Mouse (Mus musculus): ENCODE data around the gene Evi5l.
"Not testable (repeated sequence)": the region's sequence is repeated elsewhere in the genome, so short reads cannot be mapped to it uniquely, and the experiment has no call there.

Gene Evi5l

GRCm38 (mm10) chr8:4239193-4239890 lies 73.0 kb downstream of the Evi5l start:
- DNase-seq (ENCODE audit: low spot score), result no peak

- no peak for DNase-seq (ENCODE audit: low spot score)
These were observed 78.7 kb downstream of the Evi5l start for GRCm38 (mm10) chr8:4245061-4245460.

- DNase-seq (ENCODE audit: low spot score), result no peak
These were observed 79.4 kb downstream of the Evi5l start for GRCm38 (mm10) chr8:4245737-4246136.

GRCm38 (mm10) chr8:4247241-4247640 lies 80.9 kb downstream of the Evi5l start:
- DNase-seq (ENCODE audit: low spot score), result no peak

DNA sequence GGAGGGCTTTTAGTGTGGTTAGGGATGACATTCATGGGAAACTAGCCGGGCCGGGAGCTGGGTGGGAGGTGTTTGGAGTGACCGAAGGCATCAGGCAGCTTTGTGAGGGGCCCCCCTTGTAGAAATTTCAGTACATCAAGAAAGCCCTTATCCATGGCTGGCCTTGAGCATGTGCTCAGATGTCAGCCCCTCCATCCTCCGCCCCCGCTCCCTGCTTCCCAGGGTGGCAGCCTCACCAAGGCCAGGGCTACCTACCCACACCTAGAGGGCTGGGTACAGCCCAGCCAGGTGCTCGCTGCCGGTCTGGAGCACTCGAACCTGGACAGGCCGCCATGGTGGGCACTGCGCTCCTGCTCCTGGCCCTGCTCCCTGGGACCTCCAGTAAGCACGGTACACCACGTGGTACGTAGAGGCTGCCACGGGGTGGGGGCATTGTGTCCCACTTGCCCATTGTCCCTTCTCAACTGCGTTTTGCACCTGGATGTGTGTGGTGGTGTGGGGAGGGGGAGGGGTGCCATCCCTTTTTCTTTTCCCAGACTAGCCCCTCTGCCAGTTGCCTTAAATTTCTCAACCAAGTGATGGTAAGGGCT lies 81.7 kb downstream of the Evi5l start, which contains the start of gene Tgfbr3l:
Gene Tgfbr3l (plus strand): TSS at position 264 of the 590 bp plus-strand sequence.
- DNase-seq (ENCODE audit: low spot score), result no peak

DNA sequence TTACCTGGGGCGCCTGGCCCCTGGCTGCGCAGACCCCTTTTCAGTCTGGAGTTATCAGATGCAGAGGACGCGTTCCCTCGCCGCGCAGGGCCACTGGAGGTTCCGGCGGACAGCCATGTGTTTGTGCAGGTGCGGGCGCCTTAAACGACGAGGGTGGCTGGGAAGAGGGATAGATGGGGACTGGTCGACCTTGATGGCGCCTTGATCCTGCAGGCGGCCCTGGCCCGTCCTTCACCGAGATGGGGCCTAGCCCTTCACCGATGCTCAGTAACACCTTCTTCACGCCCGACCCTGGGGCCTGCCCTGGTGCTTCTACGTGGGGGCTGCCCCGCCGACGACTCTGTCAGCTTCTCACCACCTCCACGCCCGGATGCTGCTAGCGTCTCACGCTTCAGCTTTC lies 82.8 kb downstream of the Evi5l start:
- DNase-seq (ENCODE audit: low spot score), result no peak

GRCm38 (mm10) chr8:4250306-4250970 lies 84.1 kb downstream of the Evi5l start:
- DNase-seq (ENCODE audit: low spot score), result peak; percentile 70

GRCm38 (mm10) chr8:4252116-4252760 lies 85.9 kb downstream of the Evi5l start:
- no peak for DNase-seq (ENCODE audit: low spot score)

DNA sequence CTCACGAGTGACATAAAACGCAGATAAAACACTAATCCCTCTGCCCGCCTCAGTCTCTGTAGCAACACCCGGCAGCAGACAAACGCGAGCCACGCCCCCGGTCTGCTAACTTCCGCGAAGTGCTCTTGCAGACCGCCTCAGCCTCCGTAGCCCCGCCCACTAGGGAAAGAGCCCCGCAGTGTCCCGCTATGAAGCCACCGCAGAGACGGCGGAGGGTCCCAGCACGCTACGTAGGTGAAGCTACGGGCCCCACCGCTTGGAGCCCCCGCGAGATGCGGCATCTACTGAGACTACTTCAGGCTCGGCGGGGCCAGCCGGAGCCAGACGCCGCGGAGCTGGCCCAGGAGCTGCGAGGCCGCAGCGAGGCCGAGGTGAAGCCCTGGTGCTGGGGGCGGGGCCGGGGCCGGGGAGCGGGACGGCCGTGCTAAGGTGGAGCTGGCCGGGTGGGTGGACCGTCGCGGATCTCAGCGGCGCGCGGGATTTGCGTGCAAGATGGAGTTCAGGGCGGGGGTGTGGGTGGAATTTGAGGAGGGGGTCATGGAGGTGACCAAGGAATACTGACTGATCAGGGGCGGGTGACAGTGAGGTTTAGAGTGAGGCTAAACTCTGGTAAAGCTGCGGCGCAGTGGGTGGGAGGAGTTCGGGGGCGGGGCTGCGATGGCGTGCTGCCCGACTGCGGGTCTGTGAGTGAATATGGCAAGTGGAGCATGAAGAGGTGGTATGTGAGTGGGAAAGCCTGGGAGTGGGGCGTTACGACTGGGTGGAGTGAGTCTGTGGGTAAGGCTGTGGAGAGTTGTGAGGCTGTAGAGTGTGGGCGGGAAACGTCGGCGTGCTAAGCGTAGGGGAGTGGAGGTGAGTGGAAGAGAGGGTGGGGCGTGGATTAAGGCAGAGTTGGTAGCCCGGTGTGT lies 86.8 kb downstream of the Evi5l start, which contains the start of gene Snapc2:
Gene Snapc2 (plus strand): TSS at position 147 of the 908 bp plus-strand sequence.
- DNase-seq (ENCODE audit: low spot score), result peak; percentile 90

GRCm38 (mm10) chr8:4254001-4254400 lies 87.6 kb downstream of the Evi5l start:
- DNase-seq (ENCODE audit: low spot score), result no peak

GRCm38 (mm10) chr8:4255471-4255870 lies 89.1 kb downstream of the Evi5l start:
- not testable (repeated sequence) for DNase-seq (ENCODE audit: low spot score)

GRCm38 (mm10) chr8:4256911-4257310 lies 90.5 kb downstream of the Evi5l start:
- DNase-seq (ENCODE audit: low spot score), result peak; percentile 81

- no peak for DNase-seq (ENCODE audit: low spot score)
These were observed 91.0 kb downstream of the Evi5l start for GRCm38 (mm10) chr8:4257350-4257749.

- no peak for DNase-seq (ENCODE audit: low spot score)
These were observed 91.9 kb downstream of the Evi5l start for GRCm38 (mm10) chr8:4258233-4258632.

DNA sequence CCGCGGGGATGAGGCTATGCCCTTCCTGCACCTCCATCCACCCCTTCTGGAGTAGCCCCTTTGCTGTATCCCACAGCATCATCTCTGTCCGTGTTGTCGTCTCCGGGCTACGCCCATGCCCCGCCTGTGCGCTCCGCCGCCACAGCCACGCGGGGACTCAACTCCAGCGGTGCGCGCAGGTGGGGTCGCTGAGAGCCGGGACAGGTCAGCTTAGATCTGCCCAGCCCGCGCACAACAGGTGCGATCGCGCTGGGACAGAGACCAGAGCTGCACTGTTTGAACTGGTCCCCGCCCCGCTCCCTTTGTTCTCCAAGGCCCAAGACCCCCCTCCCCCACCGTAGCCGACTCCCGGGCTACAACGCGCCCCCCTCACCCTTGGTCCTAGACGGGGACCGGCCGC lies 92.3 kb downstream of the Evi5l start:
- no peak for DNase-seq (ENCODE audit: low spot score)

DNA sequence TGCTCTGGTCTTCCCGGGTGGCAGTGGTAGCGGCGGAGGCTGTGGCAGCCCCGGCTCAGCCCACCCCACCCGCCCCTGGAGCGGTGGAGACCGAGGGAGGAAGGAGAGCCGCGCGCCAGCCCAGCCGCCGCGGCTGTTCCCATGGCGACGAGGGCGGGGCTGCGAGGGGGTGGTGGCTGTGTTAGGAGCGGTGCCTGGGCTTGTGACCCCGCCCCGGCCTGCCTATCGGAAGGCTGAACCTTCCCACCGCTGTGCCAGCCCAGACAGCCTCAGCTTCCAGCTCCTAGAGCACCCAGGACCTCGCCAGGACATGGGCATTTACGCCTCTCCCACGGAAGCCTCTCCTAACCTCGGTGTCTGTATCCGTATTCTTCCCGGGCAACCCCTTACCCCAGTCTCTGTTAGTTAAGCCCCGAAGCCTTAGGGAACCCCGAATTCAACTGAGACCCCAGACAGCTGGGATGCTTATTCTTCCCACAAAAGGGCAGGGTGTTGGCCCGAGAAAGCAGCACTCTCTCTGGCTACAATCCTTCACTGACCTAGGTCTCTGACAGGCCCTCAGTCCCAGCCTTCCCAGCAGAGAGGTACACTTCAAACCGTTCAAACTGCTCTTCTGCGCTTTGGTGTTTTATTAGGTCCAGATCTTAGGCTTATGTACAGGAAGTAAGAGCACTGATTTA lies 92.9 kb downstream of the Evi5l start, which contains the start of gene Ctxn1:
Gene Ctxn1 (minus strand): TSS at position 150 of the 680 bp plus-strand sequence.
- DNase-seq (ENCODE audit: low spot score), result peak; percentile 90

DNA sequence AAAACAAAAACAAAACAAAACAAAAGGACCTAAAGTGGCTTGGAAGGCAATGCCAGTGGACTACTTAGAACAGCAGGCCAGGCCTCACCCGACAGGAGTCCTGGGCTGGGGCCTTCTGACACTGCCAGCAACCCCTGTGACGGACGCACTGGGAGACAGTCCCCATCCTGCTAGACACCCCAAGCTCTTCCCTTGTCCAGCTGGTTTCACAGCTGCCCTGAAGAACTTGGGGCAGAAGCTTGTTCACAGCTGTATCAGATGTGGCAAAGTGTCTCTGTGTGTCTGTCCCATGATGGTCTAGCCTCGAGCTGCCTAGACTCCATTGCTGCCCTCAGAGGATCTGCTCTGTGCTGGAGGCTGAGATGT lies 93.4 kb downstream of the Evi5l start:
- no peak for DNase-seq (ENCODE audit: low spot score)

All from left cerebral cortex, adult 11 months (tissue).